Mouse (Mus musculus) left cerebral cortex, postnatal 14 days (tissue): ENCODE data around the gene Madd. TPM values are rescaled to one million over a fixed set of nuclear protein-coding genes. Genes with fewer than 3 reads are reported as not detected.
"Not testable (repeated sequence)": the region's sequence is repeated elsewhere in the genome, so short reads cannot be mapped to it uniquely, and the experiment has no call there.

ENCODE experiments used
- DNase-seq, 2 experiments: peaks; one replicate each; pipeline ENCODE4 v3.0.0; 2021 to 2022; ENCODE audit warnings: low spot score in 2 of 2, mixed read lengths in 1 of 2
- intact Hi-C: fragments of 180-260 bp; cut with DNase I; formaldehyde crosslinking; loops from one replicate; pipeline ENCODE4 v1.15.1; 2025
- total RNA-seq, 2 experiments: library from RNA; stranded (reverse); gene quantifications; 2 replicates each; pipeline ENCODE4 v1.2.3; 2021

Gene Madd
- total RNA-seq, 2 experiments from 2014 or later = 202 to 239 TPM

DNA sequence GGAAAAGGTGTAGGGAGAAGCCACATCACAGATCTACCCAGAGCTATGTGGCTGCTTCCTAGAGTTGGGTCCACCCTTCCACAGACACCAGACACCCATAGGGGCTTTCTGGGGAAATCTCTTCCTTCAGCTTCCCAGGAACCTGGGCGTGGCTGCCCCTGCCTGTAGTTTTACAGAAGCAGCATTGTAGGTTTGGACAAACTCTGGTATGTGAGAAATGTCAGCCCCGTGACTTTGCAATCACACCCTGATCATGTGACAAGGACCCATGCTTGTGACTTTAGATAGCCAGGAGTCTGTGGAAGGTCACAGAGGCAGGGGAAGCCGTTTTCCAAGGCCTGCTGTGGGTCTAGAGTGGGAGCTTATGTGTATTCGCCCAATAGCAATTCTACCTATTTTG is 71.1 kb downstream of the Madd start:
- no peak for DNase-seq
- intact Hi-C loops = loop anchor here (10.0 kb wide), 1 partner anchor 122 kb away; the partner anchor contains the start of gene Ddb2

DNA sequence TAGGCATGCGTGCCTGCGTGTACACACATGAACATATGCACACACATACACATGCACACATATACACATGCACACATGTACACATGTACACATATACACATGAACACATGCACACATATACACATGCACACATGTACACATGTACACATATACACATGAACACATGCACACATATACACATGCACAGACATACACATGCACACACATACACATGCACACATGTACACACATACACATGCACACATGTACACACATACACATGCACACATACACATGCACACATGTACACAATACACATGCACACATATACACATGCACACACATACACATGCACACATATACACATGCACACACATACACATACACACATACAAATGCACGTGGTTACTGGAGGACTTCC is 71.8 kb downstream of the Madd start:
- intact Hi-C loops = loop anchor here (10.0 kb wide), 1 partner anchor 123 kb away; the partner anchor contains the start of gene Ddb2
- DNase-seq = not testable (repeated sequence)

DNA sequence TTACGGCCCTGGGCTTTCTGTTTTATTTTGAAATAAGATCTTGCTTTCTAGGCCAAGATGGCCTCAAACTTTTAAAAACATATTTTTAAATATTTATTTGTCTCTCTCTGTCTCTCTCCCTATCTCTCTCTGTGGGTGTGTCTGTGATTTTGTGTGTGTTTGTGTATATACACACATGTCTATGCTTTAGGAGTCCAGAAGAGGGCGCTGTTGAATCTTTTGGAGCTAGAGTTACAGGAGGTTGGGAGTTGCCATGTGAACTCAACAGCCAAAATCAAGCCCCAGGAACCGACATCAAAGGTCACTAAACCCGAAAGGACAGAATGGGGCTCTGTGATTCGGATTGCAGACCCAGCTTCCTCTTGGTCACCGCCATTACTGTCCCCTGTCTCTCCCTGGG is 73.2 kb downstream of the Madd start:
- intact Hi-C loops = loop anchor here (10.0 kb wide), 1 partner anchor 124 kb away; the partner anchor contains the start of gene Ddb2
- DNase-seq = no peak

GRCm38 (mm10) chr2:91109807-91110385 is 73.7 kb downstream of the Madd start:
- DNase-seq = no peak
- intact Hi-C loops = loop anchor here (10.0 kb wide), 1 partner anchor 125 kb away; the partner anchor contains the start of gene Ddb2

DNA sequence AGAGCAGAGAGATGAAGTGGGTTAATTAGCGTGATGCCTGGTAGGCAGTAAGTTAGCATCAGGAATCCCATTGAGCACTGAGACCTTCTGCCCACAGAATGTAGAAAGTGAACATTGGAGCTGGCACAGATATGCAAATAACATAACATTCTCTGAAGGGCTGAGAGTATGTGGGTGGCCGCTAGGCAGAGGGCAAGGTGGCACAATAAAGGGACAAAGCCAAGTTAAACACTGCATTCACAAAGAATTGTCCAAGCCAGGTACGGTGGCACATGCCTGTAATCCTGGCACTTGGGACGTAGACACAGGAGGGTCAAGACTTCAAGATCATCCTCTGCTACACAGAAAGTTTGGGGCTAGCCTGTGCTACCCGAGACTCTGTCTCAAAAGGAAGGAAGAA is 74.4 kb downstream of the Madd start:
- intact Hi-C loops = no loop called here
- DNase-seq = no peak

DNA sequence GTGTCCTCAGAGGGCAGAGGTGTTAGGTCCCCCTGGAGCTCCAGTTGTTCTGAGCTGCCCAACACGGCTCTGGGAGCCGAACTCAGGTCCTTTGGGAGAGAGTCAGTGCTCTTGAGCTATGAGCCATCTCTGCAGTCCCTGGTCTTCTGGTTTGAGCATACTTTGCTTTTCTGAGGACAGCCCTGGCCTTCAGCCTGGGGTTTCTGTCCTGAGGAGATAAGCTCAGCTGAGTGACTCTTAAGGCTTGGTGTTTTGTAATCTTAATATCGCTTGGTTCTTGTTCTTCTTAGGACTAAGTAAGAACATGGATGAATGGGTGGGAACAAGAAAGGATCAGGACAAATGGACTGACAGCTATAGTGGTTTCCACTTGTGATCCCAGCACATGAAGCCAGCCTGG is 75.5 kb downstream of the Madd start:
- intact Hi-C loops = no loop called here
- no peak for DNase-seq

GRCm38 (mm10) chr2:91101124-91101740 is 82.4 kb downstream of the Madd start:
- intact Hi-C loops = loop anchor here (1.0 to 5.0 kb wide), 2 partner anchors 31 to 234 kb away; partner anchors contain the start of gene Slc39a13
- peak; percentile 88 to 93 for DNase-seq

DNA sequence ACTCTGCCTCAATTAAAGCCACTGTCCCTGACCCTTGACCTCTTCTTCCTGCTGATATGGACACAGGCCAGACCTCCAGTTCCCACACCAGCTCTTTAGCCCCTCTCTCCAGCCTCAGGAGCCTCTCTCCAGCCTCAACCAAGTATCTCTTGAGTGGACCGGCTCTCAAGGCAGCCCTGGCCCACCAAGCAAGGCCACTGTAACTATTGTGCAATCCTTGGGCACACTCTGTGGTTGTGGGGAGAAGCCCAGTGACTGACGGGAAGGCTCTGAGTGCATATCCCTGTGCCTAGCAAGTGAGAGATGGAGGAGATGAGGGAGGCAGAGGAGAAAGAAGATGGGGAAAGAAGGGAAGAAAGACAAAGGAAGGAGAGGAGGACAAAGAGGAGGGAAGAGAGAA is 85.5 kb downstream of the Madd start:
- DNase-seq = no peak
- intact Hi-C loops = no loop called here

DNA sequence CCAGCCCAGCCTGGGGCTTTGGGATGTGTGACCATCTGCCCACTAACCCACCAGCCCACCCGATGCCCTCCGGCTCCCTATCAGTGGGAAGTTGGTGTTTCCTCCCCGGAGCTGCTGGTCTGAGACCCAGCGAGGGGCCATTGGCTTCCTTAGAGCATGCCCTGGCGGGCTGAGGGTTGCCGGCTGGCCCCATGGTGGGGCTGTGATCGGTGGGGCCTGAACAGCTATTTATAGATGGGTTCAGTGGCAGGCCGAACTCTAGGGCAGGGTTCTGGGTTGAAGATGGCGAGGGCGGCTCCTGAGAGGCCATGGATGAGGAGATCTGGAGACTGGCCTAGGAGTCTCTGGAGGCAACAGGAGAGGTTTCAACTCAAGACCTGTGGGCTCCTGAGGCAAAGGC is 86.6 kb downstream of the Madd start:
- intact Hi-C loops = no loop called here
- DNase-seq = no peak

DNA sequence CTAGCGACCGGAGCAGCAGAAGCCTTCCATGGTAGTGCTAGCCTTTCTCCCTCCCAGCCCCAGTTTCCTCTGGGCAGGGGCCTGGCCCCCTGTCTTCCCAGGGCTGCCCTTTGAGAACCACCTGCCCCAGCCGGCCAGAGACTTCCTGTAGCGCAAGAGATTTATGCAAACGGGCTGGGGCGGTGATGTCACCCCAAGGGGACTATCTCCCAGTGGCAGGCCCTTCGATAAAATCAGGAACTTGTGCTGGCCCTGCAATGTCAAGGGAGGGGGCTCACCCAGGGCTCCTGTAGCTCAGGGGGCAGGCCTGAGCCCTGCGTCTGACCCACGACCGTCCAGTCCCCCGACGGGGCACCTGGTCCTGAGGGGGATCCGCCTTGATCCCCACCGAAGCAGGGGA is 87.1 kb downstream of the Madd start:
- no peak for DNase-seq

DNA sequence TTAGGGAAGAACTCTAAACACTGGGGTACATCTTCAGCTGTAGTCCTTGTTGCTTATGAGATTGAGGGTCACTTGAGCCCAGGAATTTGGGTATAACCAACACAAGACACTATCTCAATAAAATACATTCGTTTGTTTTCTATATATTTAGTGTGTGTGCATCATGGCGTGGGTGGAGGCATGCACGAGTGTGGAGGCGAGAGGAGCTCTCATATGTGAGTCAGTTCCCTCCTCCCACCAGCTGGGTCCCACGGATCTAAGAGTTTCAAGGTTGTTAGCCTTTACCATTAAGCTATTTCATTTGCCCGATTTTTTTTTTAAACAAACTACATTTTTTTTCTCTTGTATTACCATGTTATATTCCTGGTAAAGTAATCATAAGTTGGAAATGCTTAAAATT is 92.8 kb downstream of the Madd start:
- peak in 1 of 2 experiments; percentile 44 for DNase-seq
- intact Hi-C loops = no loop called here

More for the DNA sequence above, 87.1 kb downstream of the Madd start:
- intact Hi-C loops = no loop called here

- intact Hi-C loops = no loop called here
- no peak for DNase-seq
Observed at GRCm38 (mm10) chr2:91090208-91090607, 93.4 kb downstream of the Madd start.

GRCm38 (mm10) chr2:91088987-91089386 is 94.7 kb downstream of the Madd start:
- no peak for DNase-seq
- intact Hi-C loops = no loop called here

- DNase-seq = no peak
- intact Hi-C loops = no loop called here
Observed at GRCm38 (mm10) chr2:91087453-91087852, 96.2 kb downstream of the Madd start.

Other genes with a start within 250 kb of the Madd start
- gene Celf1, start 243.5 kb downstream of the Madd start, total RNA-seq = 100 to 1,000 TPM; 134 to 147 TPM
- gene Rapsn, start 148.2 kb downstream of the Madd start, total RNA-seq = under 1 TPM; 0.24 to 0.36 TPM
- 100 to 1,000 TPM; 203 to 208 TPM for gene Psmc3, start 129.8 kb downstream of the Madd start, total RNA-seq
- 10 to 100 TPM; 26.2 to 32.9 TPM for gene Slc39a13, start 113.4 kb downstream of the Madd start, total RNA-seq
- gene Spi1, start 101.4 kb downstream of the Madd start, total RNA-seq = 1 to 10 TPM; 4.3 to 4.7 TPM
- gene Mybpc3, start 65.7 kb downstream of the Madd start, total RNA-seq = 1 to 10 TPM in 1 of 2 experiments, under 1 TPM in 1; 0.91 to 1.8 TPM
- 1 to 10 TPM; 1.9 to 2.3 TPM for gene Nr1h3, start 19.0 kb upstream of the Madd start, total RNA-seq
- 10 to 100 TPM; 51.0 to 54.8 TPM for gene Acp2, start 19.0 kb upstream of the Madd start, total RNA-seq
- 10 to 100 TPM; 10.4 to 10.9 TPM for gene Ddb2, start 53.1 kb upstream of the Madd start, total RNA-seq
- gene Pacsin3, start 72.1 kb upstream of the Madd start, total RNA-seq = 10 to 100 TPM; 46.8 TPM
- gene Arfgap2, start 81.1 kb upstream of the Madd start, total RNA-seq = 10 to 100 TPM; 63.3 to 65.6 TPM